Mouse (Mus musculus): Measurements from ENCODE around the gene Acsbg2.

- TF ChIP-seq CTCF (IDR thresholded peaks at IDR 0.05) (no peak), POLR2A (IDR thresholded peaks at IDR 0.05; ENCODE audit: insufficient read depth, low read depth, low read length) (no peak)
Observed at GRCm38 (mm10) chr17:56832918-56833317, 41.3 kb downstream of the Acsbg2 start.

Measured in heart, adult 2 months (tissue).